Mouse (Mus musculus): ENCODE measurements at regions not wholly inside any gene's neighbourhood (a gene's known extent, or its start where the extent isn't known, plus 50 kb on each side); places are given as distances from the start of the nearest gene placed in this dataset.

GRCm38 (mm10) chr5:28013619-28014273, 57.4 kb upstream of the Insig1 start:
- TF ChIP-seq MAFK (IDR thresholded peaks at IDR 0.05; ENCODE audit: insufficient read depth, low read depth, low read length): no peak
- no peak for TF ChIP-seq CHD2 (IDR thresholded peaks at IDR 0.05; ENCODE audit: low read depth, low read length)
- TF ChIP-seq ZNF384 (IDR thresholded peaks at IDR 0.05; ENCODE audit: low read depth, low read length): no peak
- TF ChIP-seq ZC3H11A (IDR thresholded peaks at IDR 0.05; ENCODE audit: borderline replicate concordance, low read depth, low read length): no peak

Measured in ES-E14 (cell line).